Mouse (Mus musculus): Measurements from ENCODE around the gene Gm48551. TPM values are rescaled to one million over a fixed set of nuclear protein-coding genes. Genes with fewer than 3 reads are reported as not detected.
A peak's percentile ranks its signal among the peaks of the same experiment; 100 is the strongest.

Gm48551 gene
- total RNA-seq, 1 experiment from 2014 or later = 6.9 TPM

DNA sequence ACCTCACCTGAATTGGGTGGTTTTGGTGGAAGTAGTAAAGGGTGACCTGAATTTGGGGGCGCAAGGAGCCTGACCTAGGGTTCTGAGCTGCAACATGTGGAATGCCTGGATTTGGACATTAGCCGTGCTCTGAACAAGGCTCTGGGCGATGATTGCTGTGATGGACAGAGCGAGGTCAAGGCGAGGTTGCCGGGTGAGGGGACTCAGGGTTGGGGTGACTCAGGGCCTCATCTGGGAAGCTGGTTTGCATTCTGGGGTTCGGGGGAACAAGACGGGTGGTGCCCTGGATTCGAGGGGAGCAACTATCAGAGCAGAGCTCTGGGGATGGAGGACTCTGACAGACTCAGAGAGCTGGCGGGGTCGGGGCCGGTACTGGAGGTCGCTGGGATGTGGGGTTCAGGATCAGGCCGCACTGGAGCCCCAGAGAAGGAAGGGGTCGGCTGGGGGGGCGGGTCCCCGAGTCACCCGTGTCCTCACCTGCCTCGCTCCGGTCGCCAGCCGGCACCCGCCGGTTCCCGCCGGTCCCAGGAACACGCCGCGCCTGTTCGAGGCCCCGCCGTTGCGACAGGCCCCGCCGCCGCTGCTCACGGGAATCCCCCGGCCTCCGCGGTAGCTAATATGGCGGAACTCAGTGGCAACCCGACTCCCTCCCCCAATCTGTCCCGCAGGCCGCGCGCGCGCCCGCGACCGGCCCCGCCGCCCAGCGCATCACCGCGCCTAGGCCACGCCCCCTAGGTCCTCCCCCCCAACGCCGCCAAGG, 6.3 kb upstream of the Gm48551 start, which contains the start of gene Fzr1:
Gene Fzr1 (minus strand): TSS at position 724 of the 760 bp plus-strand sequence.
- ATAC-seq (replicated peaks in 1 of 2; ENCODE audit: insufficient read depth in 1 of 2, low FRiP score in 2 of 2, low TSS enrichment in 1 of 2, low read depth in 1 of 2, poor library complexity in 2 of 2, severe bottlenecking in 2 of 2) = no peak

DNA sequence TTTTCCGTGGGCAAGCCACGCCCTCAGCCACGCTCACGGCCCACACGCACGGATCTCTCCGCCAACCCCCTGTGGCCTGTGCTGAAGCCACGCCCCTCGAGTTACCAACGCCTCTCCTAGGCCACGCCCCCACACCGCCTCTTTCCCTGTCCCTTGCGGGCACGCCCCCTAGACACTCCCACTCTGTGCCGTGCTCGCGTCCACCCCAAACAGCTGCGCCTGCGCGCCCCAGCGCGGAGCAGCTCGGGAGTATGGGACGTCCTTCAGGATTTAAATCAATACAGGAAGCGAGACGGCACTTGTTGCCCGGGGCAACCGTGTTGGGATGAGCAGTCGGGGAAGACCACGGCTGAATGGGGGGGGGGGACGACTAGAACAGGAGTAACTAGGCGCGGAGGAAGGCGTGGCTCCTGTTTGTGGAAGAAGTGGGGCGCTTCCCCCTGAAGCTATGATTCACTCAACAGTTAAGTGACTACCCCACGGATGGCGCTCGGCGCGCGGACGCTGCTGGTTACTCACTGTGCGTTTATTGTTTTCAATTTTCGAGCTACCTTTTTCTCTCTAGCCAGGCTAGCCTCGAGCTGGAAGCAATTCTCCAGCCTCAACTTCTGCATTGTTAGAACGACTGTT, 5.6 kb upstream of the Gm48551 start:
- ATAC-seq (replicated peaks in 1 of 2; ENCODE audit: insufficient read depth in 1 of 2, low FRiP score in 2 of 2, low TSS enrichment in 1 of 2, low read depth in 1 of 2, poor library complexity in 2 of 2, severe bottlenecking in 2 of 2) = peak; percentile 80 to 89

DNA sequence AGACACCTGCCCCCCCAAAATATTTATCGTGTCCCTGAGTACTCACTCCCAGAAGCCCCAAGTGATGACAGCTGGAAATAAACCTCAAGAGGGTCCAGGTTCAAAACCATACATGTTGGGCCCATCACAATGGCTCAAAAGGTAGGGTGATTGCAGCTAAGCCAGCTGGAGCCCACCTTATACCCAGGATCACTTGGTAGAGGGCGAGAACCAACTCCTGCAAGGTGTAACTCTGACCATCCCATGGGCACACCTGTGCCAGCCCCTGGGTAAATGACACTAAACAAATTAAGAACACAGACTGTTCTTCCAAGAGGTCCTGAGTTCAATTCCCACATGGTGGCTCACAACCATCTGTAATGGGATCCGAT, 5.1 kb upstream of the Gm48551 start:
- ATAC-seq (replicated peaks in 1 of 2; ENCODE audit: insufficient read depth in 1 of 2, low FRiP score in 2 of 2, low TSS enrichment in 1 of 2, low read depth in 1 of 2, poor library complexity in 2 of 2, severe bottlenecking in 2 of 2) = no peak

GRCm38 (mm10) chr10:81379809-81380378, 4.4 kb upstream of the Gm48551 start:
- ATAC-seq (replicated peaks in 1 of 2; ENCODE audit: insufficient read depth in 1 of 2, low FRiP score in 2 of 2, low TSS enrichment in 1 of 2, low read depth in 1 of 2, poor library complexity in 2 of 2, severe bottlenecking in 2 of 2) = no peak

DNA sequence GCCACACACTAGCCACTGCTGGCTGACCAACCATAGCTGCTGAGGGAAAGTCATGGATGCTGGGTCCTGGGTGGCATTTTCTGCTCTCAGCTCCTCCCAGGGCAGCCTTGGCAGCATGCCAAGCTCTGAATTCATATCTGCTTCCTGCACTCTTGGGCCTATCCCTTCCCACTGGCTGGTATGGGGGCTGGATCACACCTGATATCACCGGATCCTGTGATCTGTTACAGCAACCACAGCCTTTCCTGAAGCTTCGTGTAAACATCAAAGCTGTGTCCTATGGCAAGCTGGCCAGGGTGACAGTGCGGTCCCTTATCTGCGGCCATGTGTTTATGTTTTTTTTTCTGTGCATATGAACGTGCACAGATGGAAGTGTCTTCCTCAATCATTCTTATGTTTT, 2.2 kb upstream of the Gm48551 start:
- ATAC-seq (replicated peaks in 1 of 2; ENCODE audit: insufficient read depth in 1 of 2, low FRiP score in 2 of 2, low TSS enrichment in 1 of 2, low read depth in 1 of 2, poor library complexity in 2 of 2, severe bottlenecking in 2 of 2) = peak; percentile 37 to 45

DNA sequence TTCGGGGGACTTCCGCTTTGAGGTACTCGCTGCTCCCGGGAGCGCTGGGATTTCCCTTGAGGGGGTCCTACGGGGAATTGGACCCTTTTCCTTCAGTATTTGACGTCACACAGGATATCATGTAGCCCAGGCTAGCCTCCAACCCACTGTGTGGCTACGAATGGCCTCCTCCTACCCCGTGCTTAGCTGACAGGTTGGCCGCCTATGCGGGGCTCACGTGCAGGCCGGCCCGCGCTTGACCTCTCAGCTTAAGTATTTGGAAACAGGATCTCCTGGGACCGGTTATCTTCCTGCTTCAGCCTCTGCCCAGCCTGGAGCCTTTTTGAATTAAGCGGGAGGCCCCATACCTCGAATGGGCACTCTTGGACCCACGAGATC, 328 bp downstream of the Gm48551 start:
- peak in 1 of 2 experiments; percentile 0; a peak in 1 of 4 replicates for ATAC-seq (replicated peaks in 1 of 2; ENCODE audit: insufficient read depth in 1 of 2, low FRiP score in 2 of 2, low TSS enrichment in 1 of 2, low read depth in 1 of 2, poor library complexity in 2 of 2, severe bottlenecking in 2 of 2)

DNA sequence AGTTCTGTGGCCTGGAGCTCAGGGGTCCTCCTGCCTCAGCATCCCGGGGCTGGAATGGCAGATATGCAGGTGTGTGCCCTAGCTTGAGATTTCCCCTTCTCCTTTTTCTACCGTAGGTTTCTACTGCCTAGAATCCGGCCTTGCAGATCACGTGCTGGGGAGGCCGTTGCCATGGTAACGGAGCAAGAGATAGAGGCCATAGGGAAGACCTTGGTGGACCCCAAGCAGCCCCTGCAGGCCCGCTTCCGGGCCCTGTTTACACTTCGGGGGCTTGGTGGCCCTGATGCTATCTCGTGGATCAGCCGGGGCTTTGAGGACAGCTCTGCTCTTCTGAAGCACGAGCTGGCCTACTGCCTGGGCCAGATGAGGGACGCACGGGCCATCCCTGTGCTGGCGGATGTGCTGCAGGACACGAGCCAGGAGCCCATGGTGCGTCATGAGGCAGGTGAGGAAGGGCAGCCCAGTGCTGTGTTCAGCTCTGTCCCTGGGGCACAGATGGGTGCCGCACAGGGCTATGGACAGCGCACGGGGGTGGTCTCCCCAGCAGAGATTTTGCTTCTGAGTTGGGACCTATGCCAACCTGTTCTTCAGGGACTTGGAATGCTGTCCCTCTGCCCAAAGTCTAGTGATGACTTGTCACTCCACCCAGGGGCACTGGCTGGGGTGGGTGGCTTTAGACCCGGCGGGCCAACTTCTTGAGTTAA, 1.5 kb downstream of the Gm48551 start:
- ATAC-seq (replicated peaks in 1 of 2; ENCODE audit: insufficient read depth in 1 of 2, low FRiP score in 2 of 2, low TSS enrichment in 1 of 2, low read depth in 1 of 2, poor library complexity in 2 of 2, severe bottlenecking in 2 of 2) = no peak

- ATAC-seq (replicated peaks in 1 of 2; ENCODE audit: insufficient read depth in 1 of 2, low FRiP score in 2 of 2, low TSS enrichment in 1 of 2, low read depth in 1 of 2, poor library complexity in 2 of 2, severe bottlenecking in 2 of 2) = no peak
Measured at GRCm38 (mm10) chr10:81387716-81388115, 3.5 kb downstream of the Gm48551 start.

DNA sequence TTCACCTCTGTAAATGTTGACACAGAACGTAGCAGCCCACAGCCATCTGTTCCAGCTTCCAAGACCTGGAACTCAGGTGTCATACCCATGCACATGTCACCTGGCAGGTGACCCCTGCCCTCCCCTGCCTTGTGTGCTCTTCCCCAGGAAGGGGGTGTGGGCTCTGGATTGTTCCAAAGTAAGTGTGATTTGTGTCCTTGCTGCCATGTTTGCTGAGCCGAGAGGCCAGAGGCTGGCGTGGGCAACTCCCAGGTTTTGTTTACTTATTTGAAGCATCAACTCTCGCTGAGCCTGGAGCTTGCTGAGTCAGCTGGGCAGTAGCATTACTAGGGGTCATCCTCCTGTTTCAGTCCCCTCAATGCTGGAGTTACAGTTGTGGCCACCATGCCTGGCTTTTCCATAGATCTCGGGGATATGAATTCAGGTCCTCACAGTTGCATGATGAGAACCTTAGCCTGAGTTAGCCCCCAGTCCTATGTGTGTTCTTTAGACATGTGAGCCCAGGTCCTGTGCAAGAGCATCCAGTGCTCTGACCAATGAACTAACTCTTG, 4.3 kb downstream of the Gm48551 start, which contains the start of gene Gm48552:
Gene Gm48552 (plus strand): TSS at position 501 of the 551 bp plus-strand sequence.
- ATAC-seq (replicated peaks in 1 of 2; ENCODE audit: insufficient read depth in 1 of 2, low FRiP score in 2 of 2, low TSS enrichment in 1 of 2, low read depth in 1 of 2, poor library complexity in 2 of 2, severe bottlenecking in 2 of 2) = no peak

DNA sequence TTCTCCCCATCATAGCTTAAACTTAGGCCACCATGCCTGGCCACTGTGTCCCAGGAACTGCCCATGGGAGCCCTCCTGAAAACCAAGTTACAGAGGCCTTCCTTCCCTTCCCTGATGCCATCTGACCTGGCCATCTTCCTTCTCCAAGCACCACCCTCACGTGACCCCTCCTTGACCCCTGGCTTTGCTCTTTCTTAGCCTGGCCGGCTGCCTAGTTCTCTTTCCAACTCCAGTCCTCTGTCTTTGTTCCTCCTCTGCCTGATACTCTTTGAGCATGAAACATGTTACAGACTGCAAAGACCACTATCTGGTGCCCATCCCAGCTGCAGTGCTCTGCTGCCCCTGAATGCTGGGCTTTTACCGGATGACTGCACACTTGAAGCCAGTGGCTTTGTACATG, 5.1 kb downstream of the Gm48551 start:
- ATAC-seq (replicated peaks in 1 of 2; ENCODE audit: insufficient read depth in 1 of 2, low FRiP score in 2 of 2, low TSS enrichment in 1 of 2, low read depth in 1 of 2, poor library complexity in 2 of 2, severe bottlenecking in 2 of 2) = no peak

GRCm38 (mm10) chr10:81389801-81390677, 5.8 kb downstream of the Gm48551 start:
- peak; percentile 62 to 65; a peak in 3 of 4 replicates for ATAC-seq (replicated peaks in 1 of 2; ENCODE audit: insufficient read depth in 1 of 2, low FRiP score in 2 of 2, low TSS enrichment in 1 of 2, low read depth in 1 of 2, poor library complexity in 2 of 2, severe bottlenecking in 2 of 2)

DNA sequence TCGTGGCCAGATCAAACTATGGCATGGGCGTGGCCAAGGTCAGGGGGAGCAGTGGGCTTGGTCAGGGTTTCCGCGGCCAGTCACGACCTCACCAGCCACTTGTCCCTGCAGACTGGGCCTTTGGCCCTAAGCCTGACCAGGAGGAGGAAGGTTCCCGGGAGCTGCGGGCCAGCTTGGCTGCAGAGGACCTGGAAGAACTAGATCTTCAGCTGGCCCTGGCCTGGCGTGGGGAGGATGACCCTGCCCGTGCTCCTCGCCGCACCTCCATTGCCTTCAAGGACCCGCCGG, 6.4 kb downstream of the Gm48551 start:
- ATAC-seq (replicated peaks in 1 of 2; ENCODE audit: insufficient read depth in 1 of 2, low FRiP score in 2 of 2, low TSS enrichment in 1 of 2, low read depth in 1 of 2, poor library complexity in 2 of 2, severe bottlenecking in 2 of 2) = no peak

DNA sequence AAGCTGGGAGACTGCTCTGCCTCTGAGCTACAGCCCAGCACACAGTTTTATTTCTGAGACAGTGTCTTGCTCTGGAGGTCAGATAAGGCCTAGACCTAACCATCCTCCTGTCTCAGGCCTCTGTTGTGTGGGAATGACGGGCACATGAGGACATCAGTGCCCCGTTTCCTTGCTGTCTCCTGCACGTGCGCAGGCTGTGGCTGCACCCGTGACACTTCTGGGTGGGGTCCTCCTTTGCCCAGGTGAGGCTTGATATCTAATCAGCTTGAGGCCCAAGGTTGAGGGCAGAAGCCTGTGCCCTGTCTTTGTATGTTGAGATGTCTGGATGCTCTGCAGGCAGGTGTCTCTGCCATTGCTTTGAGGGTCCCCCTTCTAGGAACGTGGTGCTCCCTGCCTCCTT, 8.0 kb downstream of the Gm48551 start:
- no peak for ATAC-seq (replicated peaks in 1 of 2; ENCODE audit: insufficient read depth in 1 of 2, low FRiP score in 2 of 2, low TSS enrichment in 1 of 2, low read depth in 1 of 2, poor library complexity in 2 of 2, severe bottlenecking in 2 of 2)

DNA sequence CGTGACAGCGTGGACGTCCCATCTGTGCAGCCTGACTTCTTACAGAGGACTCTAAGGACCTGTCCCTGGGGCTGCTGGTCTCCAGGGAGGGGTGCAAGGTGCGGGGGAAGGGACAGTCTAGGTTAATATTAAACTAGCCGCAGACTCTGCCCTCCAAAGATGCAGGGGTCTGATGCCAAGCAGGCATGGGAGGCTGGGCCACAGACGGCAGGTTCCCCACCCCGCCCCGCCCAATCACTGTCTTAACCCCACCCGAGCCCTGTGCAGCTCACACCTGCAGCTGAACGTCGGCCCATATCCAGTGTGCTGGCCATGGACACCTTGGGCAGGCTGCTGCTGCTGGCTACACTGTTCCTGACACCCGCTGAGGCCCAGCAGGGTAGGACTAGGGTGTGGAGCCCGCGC, 8.5 kb downstream of the Gm48551 start, which contains the start of gene Smim24:
Gene Smim24 (plus strand): TSS at position 271 of the 405 bp plus-strand sequence.
- no peak for ATAC-seq (replicated peaks in 1 of 2; ENCODE audit: insufficient read depth in 1 of 2, low FRiP score in 2 of 2, low TSS enrichment in 1 of 2, low read depth in 1 of 2, poor library complexity in 2 of 2, severe bottlenecking in 2 of 2)

GRCm38 (mm10) chr10:81393456-81394063, 9.3 kb downstream of the Gm48551 start:
- ATAC-seq (replicated peaks in 1 of 2; ENCODE audit: insufficient read depth in 1 of 2, low FRiP score in 2 of 2, low TSS enrichment in 1 of 2, low read depth in 1 of 2, poor library complexity in 2 of 2, severe bottlenecking in 2 of 2) = peak; percentile 15 to 43; a peak in 3 of 4 replicates

GRCm38 (mm10) chr10:81395127-81395526, 10.9 kb downstream of the Gm48551 start:
- ATAC-seq (replicated peaks in 1 of 2; ENCODE audit: insufficient read depth in 1 of 2, low FRiP score in 2 of 2, low TSS enrichment in 1 of 2, low read depth in 1 of 2, poor library complexity in 2 of 2, severe bottlenecking in 2 of 2) = peak; percentile 37 to 46; a peak in 2 of 4 replicates

Measured in hematopoietic stem cell, adult 5-6 weeks (primary cell).